Mouse (Mus musculus) gastrocnemius, postnatal 14 days (tissue): ENCODE data around the gene Tbc1d14. TPM values are rescaled to one million over a fixed set of nuclear protein-coding genes. Genes with fewer than 3 reads are reported as not detected.

ENCODE experiments used
- DNase-seq: peaks from one replicate; pipeline ENCODE4 v3.0.0; 2021; ENCODE audit warnings: mixed read lengths
- intact Hi-C: fragments of 180-260 bp; cut with DNase I; formaldehyde crosslinking; loops from one replicate; pipeline ENCODE4 v1.15.1; 2025; ENCODE audit warnings: low total_unique reads
- total RNA-seq, 2 experiments: library from RNA; stranded (reverse); gene quantifications; 2 replicates each; pipeline ENCODE4 v1.2.3; 2021

The Tbc1d14 gene
- total RNA-seq, 2 experiments from 2014 or later = 13.9 to 14.6 TPM

DNA sequence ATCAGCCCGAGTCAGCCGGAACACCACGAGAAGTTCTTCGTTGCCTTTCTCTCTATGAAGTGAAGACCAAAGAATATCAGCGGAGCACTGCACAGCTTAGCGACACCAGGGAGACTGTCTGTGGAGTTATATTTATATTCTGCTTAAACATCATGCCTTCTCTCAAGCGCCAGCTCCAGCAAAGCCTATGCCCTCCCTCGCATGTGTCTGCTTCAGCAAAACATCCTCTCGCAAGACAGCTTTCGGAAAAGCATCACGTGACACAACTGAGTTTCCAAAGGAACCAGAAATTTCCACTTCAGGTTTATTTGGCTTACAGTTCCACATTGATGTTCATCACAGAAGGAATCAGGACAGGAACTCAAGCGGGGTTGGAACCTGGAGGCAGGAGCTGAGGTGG is 145.2 kb downstream of the Tbc1d14 start:
- no peak for DNase-seq
- intact Hi-C loops = no loop called here

DNA sequence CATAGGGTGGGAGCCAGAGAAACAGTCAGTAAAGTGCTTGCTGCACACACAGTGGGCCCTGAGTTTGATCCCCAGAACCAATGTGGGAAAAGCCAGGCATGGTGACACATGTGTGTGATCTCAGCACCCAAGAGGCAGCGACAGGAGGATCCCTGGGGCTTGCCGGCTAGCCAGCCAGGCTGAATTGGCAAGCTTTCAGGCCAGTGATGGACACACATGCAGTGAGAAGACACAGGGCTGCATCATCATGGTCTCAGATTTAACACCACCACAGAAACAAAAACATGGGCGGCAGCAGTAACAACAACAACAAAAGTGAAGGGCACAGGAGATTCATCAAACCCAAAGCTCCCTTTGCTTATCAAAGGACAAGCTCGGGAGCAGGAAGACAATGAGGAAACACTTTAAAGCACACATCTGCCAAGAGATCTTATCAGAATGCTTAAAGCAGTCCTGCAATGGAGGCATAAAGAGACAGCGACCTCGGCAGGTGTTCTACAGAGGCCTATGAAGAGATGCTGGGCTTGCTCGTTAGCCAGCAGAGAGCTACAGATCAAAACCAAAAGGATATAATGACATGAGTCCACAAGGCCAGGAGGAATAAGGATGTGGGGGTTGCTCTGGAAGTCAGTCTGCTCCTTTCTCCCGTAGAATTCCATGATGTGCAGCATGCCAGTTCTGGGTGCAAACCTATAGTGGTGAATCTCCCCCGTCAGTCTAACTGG is 146.7 kb downstream of the Tbc1d14 start:
- no peak for DNase-seq
- intact Hi-C loops = no loop called here

DNA sequence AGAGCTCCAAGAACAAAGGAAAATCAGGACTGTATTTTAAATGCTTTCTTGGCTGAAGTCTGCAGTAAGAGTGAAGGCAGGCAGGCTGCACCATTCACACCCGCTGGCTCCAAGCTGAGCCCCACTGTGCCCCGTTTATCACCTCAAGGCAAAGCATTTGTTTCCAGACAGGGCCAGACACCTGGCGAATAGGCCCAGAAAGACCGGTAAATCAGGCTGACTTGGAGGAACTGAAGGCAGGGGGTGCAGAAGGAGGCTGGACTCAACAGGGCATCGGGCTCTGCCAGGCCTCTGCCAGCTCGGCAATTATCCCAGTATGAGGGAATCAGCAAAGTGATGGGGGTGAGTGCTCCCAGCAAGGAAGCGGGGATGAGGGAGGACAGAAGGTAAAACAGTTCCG is 148.0 kb downstream of the Tbc1d14 start:
- DNase-seq = no peak
- intact Hi-C loops = no loop called here

DNA sequence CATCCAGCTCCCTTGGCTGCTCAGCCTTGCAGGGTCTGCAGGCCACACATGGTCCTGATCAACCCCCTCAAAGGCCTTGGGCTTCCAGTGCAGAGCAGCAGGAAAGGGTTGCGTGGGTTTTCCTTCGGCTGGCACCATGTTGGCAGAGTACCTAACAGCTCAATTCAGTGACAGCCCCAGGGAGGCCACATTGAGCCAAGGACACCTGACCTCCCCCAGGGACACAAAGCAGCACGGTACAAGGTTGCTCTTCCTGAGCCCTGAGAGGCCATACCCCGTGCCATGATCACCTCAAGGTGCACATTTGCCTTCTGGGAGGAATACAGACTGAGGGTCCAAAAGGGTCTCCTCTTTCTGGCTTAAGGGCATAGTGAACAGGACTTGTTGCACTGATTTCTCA is 148.5 kb downstream of the Tbc1d14 start:
- intact Hi-C loops = no loop called here
- no peak for DNase-seq

DNA sequence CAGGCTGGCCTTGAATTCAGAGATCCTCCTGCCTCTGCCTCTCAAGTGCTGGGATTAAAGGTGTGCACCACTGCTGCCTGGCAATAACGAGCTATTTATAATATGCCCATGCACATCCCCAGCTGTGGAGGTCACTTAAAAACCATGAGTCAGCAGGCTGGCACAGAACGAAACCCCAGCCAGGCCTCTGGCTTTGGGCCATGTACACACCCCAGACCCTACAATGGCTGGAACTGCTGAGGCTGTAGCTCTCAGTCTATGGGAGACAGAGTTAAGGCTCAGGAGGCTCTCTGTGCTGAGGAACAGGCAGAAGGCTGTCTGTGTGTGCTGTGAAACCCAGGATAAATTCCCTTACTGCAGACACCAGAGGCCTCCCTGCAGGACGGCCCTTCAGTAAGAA is 152.3 kb downstream of the Tbc1d14 start:
- no peak for DNase-seq
- intact Hi-C loops = no loop called here

Other genes starting within 250 kb of the Tbc1d14 start
- 1 to 10 TPM; 8.3 to 8.7 TPM for gene Sorcs2, start 195.1 kb downstream of the Tbc1d14 start, total RNA-seq
- 10 to 100 TPM; 34.2 to 38.3 TPM for gene Grpel1, start 128.3 kb downstream of the Tbc1d14 start, total RNA-seq
- 10 to 100 TPM; 11.8 to 12.2 TPM for gene Tada2b, start 109.0 kb downstream of the Tbc1d14 start, total RNA-seq
- gene Ccdc96, start 108.7 kb downstream of the Tbc1d14 start, total RNA-seq = under 1 TPM in 1 of 2 experiments, not detected in 1; 0.16 TPM
- 10 to 100 TPM; 52.2 to 54.5 TPM for gene D5Ertd579e, start 102.7 kb upstream of the Tbc1d14 start, total RNA-seq
- gene Bloc1s4, start 155.4 kb upstream of the Tbc1d14 start, total RNA-seq = 1 to 10 TPM; 8.0 to 9.2 TPM
- 100 to 1,000 TPM; 264 to 293 TPM for gene Mrfap1, start 203.5 kb upstream of the Tbc1d14 start, total RNA-seq
- gene Man2b2, start 237.4 kb upstream of the Tbc1d14 start, total RNA-seq = 1 to 10 TPM; 6.8 to 9.1 TPM